Mouse (Mus musculus) midbrain, embryonic 15.5 days (tissue): ENCODE data around the gene Gpr180. TPM values are rescaled to one million over a fixed set of nuclear protein-coding genes. Genes with fewer than 3 reads are reported as not detected.
"Not testable (repeated sequence)": the region's sequence is repeated elsewhere in the genome, so short reads cannot be mapped to it uniquely, and the experiment has no call there.

ENCODE experiments used
- ATAC-seq: fragments of 200-750 bp; cut with Nextera tagmentation; replicated peaks from 2 replicates; pipeline ENCODE4 v1.8.0; 2017; ENCODE audit warnings: moderate TSS enrichment
- H3K27ac ChIP-seq: fragments of 300-500 bp; sonication (generic); 2 replicates; pipeline ENCODE4 v1.5.1; 2015; ENCODE audit warnings: mild to moderate bottlenecking, inconsistent platforms
- H3K27me3 ChIP-seq: fragments of 300-500 bp; sonication (generic); replicated peaks from 2 replicates; pipeline ENCODE4 v1.6.1; 2015; ENCODE audit warnings: inconsistent platforms
- H3K36me3 ChIP-seq: fragments of 300-500 bp; sonication (generic); replicated peaks from 2 replicates; pipeline ENCODE4 v1.6.1; 2015; ENCODE audit warnings: inconsistent platforms
- H3K4me1 ChIP-seq: fragments of 300-500 bp; sonication (generic); 2 replicates; pipeline ENCODE4 v1.6.1; 2015; ENCODE audit warnings: inconsistent platforms
- H3K4me2 ChIP-seq: fragments of 300-500 bp; sonication (generic); 2 replicates; pipeline ENCODE4 v1.6.1; 2015; ENCODE audit warnings: inconsistent platforms, mild to moderate bottlenecking, moderate library complexity
- H3K4me3 ChIP-seq: fragments of 300-500 bp; sonication (generic); 2 replicates; pipeline ENCODE4 v1.5.1; 2015; ENCODE audit warnings: mild to moderate bottlenecking, inconsistent platforms
- H3K9ac ChIP-seq: fragments of 300-500 bp; sonication (generic); 2 replicates; pipeline ENCODE4 v1.6.1; 2015; ENCODE audit warnings: mild to moderate bottlenecking, inconsistent platforms
- H3K9me3 ChIP-seq: fragments of 300-500 bp; sonication (generic); 2 replicates; pipeline ENCODE4 v1.6.1; 2016; ENCODE audit warnings: inconsistent platforms
- WGBS: fragments of 180-500 bp; shearing (Covaris S2); methylation state at CpG from one replicate; pipeline ENCODE4 v1.1.7; 2015; ENCODE audit warnings: mixed read lengths; 5-methylcytosine and 5-hydroxymethylcytosine counted together
- polyA plus RNA-seq: library from polyadenylated mRNA; unstranded; fragments of >200 nt; fragmentation: Nextera tagmentation; extraction: Ambion mirVana; gene quantifications from 2 replicates; pipeline ENCODE4 v1.2.1, GENCODE M21; 2015

The Gpr180 gene
- polyA plus RNA-seq, 1 experiment from 2014 or later, result 44.0 TPM

DNA sequence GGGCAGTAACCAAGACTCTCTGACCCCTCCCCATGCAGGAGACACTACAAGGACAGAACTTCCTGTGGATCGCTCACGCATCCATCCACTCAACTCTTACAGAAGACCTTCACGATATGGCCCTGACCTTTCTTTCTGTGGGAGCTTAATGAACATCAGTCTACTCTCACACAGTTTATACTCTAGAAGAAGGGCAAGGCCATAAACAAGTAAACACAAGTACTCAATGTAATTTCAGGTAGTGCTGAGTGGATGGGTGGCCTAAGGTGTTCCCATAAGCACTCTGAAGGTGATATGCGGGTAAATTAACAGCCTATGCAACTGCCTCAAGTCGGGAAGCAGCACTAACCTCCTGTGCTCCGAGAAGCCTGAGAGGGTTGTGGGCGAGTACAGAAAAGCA, 5.5 kb upstream of the Gpr180 start:
- 0 out of 2 replicates have a peak, but pooled peaks cover 3% of the 10 kb centered on the region for H3K27me3 ChIP-seq
- 0 out of 2 replicates have a peak overlapping the region, but pooled peaks have one; percentile 63 for H3K9ac ChIP-seq
- H3K9me3 ChIP-seq, result no peaks in the 10 kb centered on the region
- no peak for ATAC-seq
- WGBS, result 88% methylated on average over 7 of the region's 7 CpGs
- peaks cover 24% of the 10 kb centered on the region for H3K4me1 ChIP-seq
- H3K4me2 ChIP-seq, result peak overlapping the region; percentile 67
- no peak overlapping the region for H3K27ac ChIP-seq
- peak overlapping the region; percentile 76 for H3K4me3 ChIP-seq
- H3K36me3 ChIP-seq, result peaks cover 7% of the 10 kb centered on the region; the same call in 1 of the 2 replicates

DNA sequence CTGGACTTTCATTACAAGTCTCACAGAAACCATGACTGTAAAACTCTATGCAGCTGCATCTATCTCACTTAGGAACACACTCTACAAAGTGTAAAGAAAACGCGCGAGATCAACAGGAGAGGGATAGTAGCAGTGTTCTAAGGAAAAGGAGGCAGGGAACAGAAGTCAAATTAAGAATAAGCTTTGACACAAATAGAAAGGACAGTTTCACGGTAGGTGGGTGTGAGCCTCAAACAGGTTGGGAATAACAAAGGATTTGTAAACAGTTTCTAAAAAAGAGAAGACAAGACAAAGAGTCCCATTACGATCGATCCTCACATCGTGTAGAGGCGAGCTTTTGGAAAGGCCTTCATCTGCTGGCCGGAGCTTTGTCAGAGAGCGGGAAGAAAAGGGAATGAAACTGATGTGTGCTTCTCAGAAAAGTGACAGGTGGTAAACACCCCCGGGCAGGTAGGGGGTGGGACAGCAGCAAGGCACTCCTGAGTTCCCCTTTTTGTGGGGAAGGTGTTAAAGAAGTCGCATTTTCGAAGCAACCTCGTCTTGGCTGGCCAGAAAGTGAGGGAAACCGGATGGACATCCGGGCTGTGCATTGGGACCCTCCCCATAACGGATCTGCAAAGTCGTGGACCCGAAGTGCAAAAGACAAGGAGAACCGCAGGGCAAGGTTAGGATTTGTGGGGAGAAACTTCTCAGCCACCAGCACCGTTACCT, 4.9 kb upstream of the Gpr180 start:
- H3K9me3 ChIP-seq, result no peaks in the 10 kb centered on the region
- 14% methylated on average over 21 of the region's 21 CpGs for WGBS
- peak; percentile 24 for ATAC-seq
- 0 out of 2 replicates have a peak, but pooled peaks cover 3% of the 10 kb centered on the region for H3K27me3 ChIP-seq
- peaks cover 3% of the 10 kb centered on the region; the same call in 1 of the 2 replicates for H3K36me3 ChIP-seq
- peaks cover 25% of the 10 kb centered on the region for H3K4me1 ChIP-seq
- peak overlapping the region; percentile 63 for H3K9ac ChIP-seq
- H3K4me2 ChIP-seq, result peak overlapping the region; percentile 67
- peak overlapping the region; percentile 76 for H3K4me3 ChIP-seq
- H3K27ac ChIP-seq, result peak overlapping the region; percentile 73

DNA sequence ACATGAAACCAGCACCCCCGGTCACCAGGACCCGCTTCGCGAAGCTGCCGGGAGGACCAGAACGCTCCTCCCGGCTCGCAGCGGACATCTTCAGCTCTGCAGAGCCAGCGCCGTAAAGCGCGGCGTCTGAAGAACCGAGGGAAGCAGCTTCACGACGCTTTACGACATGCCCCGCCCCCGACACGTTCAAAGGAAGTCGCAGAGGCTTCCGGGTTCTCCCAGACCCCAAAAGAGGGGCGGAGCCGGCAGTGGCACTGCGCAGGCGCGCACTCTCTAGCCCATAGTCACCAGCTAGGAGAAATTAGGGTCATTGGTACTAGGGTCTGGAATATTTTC, 4.3 kb upstream of the Gpr180 start, which contains the start of gene Tgds:
Gene Tgds (minus strand): TSS at position 114 of the 336 bp plus-strand sequence.
- H3K27ac ChIP-seq, result peak within 1 kb of the TSS; percentile 73
- H3K9me3 ChIP-seq, result no peaks in the 10 kb centered on the region
- H3K4me3 ChIP-seq, result peak within 1 kb of the TSS; percentile 76
- peak within 1 kb of the TSS; percentile 63 for H3K9ac ChIP-seq
- peak; percentile 80 for ATAC-seq
- 0 out of 2 replicates have a peak, but pooled peaks cover 3% of the 10 kb centered on the region for H3K27me3 ChIP-seq
- no peaks in the 10 kb centered on the region; the same call in 1 of the 2 replicates for H3K36me3 ChIP-seq
- peaks cover 26% of the 10 kb centered on the region for H3K4me1 ChIP-seq
- WGBS, result under 1% methylated on average over 28 of the region's 28 CpGs
- peak within 1 kb of the TSS; percentile 67 for H3K4me2 ChIP-seq

DNA sequence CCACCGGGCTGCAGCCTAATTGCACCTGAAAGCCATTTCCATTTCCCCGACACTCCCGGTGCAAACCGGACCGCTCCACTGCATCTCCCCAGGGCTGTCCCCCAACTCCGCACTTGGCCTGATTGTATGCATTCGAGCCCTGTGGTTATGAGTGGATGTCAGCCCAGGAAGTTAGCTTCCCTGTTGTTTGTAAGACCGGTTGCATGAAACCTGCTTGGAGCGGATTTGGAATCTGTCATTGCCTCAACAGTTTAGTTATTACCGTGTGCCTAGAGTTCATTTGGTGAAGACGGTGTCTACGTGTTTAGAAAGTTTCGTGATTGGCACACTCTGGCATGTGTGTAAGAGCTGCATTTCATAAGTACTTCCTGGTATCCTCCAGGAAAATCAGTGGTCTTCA, 529 bp downstream of the Gpr180 start:
- H3K4me2 ChIP-seq, result peak overlapping the region; percentile 59
- no peaks in the 10 kb centered on the region for H3K9me3 ChIP-seq
- peak; percentile 40 for ATAC-seq
- no peaks in the 10 kb centered on the region for H3K36me3 ChIP-seq
- peaks cover 22% of the 10 kb centered on the region for H3K4me1 ChIP-seq
- WGBS, result 1% methylated on average over 13 of the region's 13 CpGs
- H3K4me3 ChIP-seq, result peak overlapping the region; percentile 86
- H3K27me3 ChIP-seq, result 0 out of 2 replicates have a peak, but pooled peaks cover 3% of the 10 kb centered on the region
- peak overlapping the region; percentile 85 for H3K9ac ChIP-seq
- peak overlapping the region; percentile 82 for H3K27ac ChIP-seq

- H3K4me3 ChIP-seq, result no peak overlapping the region
- H3K9me3 ChIP-seq, result no peaks in the 10 kb centered on the region
- WGBS, result 94% methylated on average over 5 of the region's 5 CpGs
- no peaks in the 10 kb centered on the region for H3K27me3 ChIP-seq
- H3K27ac ChIP-seq, result no peak overlapping the region
- H3K4me1 ChIP-seq, result peaks cover 9% of the 10 kb centered on the region
- H3K9ac ChIP-seq, result no peak overlapping the region
- no peak for ATAC-seq
- no peaks in the 10 kb centered on the region for H3K36me3 ChIP-seq
- no peak overlapping the region for H3K4me2 ChIP-seq
Observed at GRCm38 (mm10) chr14:118142283-118142682, 5.3 kb downstream of the Gpr180 start.

DNA sequence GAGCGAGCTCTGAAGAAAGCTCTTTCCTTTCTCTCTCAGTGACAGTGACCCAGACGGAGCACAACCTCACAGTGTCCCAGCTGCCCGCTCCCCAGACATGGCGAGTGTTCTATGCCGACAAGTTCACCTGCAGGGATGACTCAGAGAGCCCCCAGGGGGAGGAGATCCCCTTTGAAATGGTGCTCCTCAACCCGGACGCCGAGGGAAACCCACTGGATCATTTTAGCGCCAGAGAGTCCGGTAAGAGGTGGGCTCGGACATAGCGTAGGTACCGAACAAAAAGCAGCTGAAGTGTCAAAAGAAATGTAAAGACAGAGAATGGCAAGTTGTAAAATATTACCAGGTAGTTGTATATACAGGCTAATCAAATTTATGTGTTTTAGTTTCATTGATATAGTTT, 11.1 kb downstream of the Gpr180 start:
- H3K9ac ChIP-seq, result no peak overlapping the region
- ATAC-seq, result no peak
- H3K27me3 ChIP-seq, result no peaks in the 10 kb centered on the region
- H3K36me3 ChIP-seq, result 0 out of 2 replicates have a peak, but pooled peaks cover 2% of the 10 kb centered on the region
- H3K27ac ChIP-seq, result no peak overlapping the region
- no peak overlapping the region for H3K4me3 ChIP-seq
- no peaks in the 10 kb centered on the region for H3K9me3 ChIP-seq
- 95% methylated on average over 13 of the region's 13 CpGs for WGBS
- no peak overlapping the region for H3K4me2 ChIP-seq
- no peaks in the 10 kb centered on the region for H3K4me1 ChIP-seq

DNA sequence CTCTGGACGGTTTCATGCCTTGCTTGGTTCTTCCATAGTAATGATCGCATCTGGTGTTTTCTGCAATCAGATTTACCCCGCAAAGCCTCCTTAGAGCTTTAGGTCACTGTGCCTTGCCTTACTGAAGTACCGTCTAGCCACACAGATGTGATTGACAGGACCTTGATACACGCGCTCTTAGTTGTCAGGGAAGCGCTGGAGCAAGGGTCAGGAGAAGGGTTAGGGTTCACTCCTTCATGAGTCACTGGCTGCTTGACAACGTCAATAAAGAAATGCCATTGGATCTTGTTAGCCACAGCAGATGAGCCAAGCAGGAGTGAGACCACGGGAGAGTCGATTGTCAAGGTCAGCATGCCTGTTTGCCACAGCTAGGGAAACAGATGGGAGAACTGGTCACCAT, 11.6 kb downstream of the Gpr180 start:
- H3K9ac ChIP-seq, result no peak overlapping the region
- ATAC-seq, result no peak
- H3K36me3 ChIP-seq, result 0 out of 2 replicates have a peak, but pooled peaks cover 2% of the 10 kb centered on the region
- no peak overlapping the region for H3K4me2 ChIP-seq
- 78% methylated on average over 10 of the region's 10 CpGs for WGBS
- H3K27ac ChIP-seq, result no peak overlapping the region
- no peaks in the 10 kb centered on the region for H3K27me3 ChIP-seq
- no peaks in the 10 kb centered on the region for H3K9me3 ChIP-seq
- H3K4me1 ChIP-seq, result no peaks in the 10 kb centered on the region
- no peak overlapping the region for H3K4me3 ChIP-seq

GRCm38 (mm10) chr14:118150656-118151551, 13.9 kb downstream of the Gpr180 start:
- Histone ChIP-seq H3K4me1 (no peaks in the 10 kb centered on the region), H3K9ac (no peak overlapping the region), H3K27ac (no peak overlapping the region), H3K4me2 (no peak overlapping the region), H3K27me3 (no peaks in the 10 kb centered on the region), H3K9me3 (no peaks in the 10 kb centered on the region), H3K4me3 (no peak overlapping the region), H3K36me3 (0 out of 2 replicates have a peak, but pooled peaks cover 2% of the 10 kb centered on the region)
- no peak for ATAC-seq
- 92% methylated on average over 26 of the region's 26 CpGs for WGBS

- 82% methylated on average over 5 of the region's 5 CpGs for WGBS
- no peak for ATAC-seq
- 0 out of 2 replicates have a peak, but pooled peaks cover 2% of the 10 kb centered on the region for H3K36me3 ChIP-seq
- no peaks in the 10 kb centered on the region for H3K9me3 ChIP-seq
- H3K4me3 ChIP-seq, result no peak overlapping the region
- no peak overlapping the region for H3K9ac ChIP-seq
- H3K27ac ChIP-seq, result no peak overlapping the region
- H3K27me3 ChIP-seq, result no peaks in the 10 kb centered on the region
- H3K4me2 ChIP-seq, result no peak overlapping the region
- H3K4me1 ChIP-seq, result no peaks in the 10 kb centered on the region
Observed at GRCm38 (mm10) chr14:118151651-118152293, 14.8 kb downstream of the Gpr180 start.

- 94% methylated on average over 8 of the region's 8 CpGs for WGBS
- H3K4me3 ChIP-seq, result no peak overlapping the region
- 0 out of 2 replicates have a peak, but pooled peaks cover 2% of the 10 kb centered on the region for H3K36me3 ChIP-seq
- H3K4me2 ChIP-seq, result no peak overlapping the region
- H3K9ac ChIP-seq, result no peak overlapping the region
- H3K27me3 ChIP-seq, result no peaks in the 10 kb centered on the region
- no peaks in the 10 kb centered on the region for H3K9me3 ChIP-seq
- no peaks in the 10 kb centered on the region for H3K4me1 ChIP-seq
- H3K27ac ChIP-seq, result no peak overlapping the region
- no peak for ATAC-seq
Observed at GRCm38 (mm10) chr14:118152294-118152651, 15.3 kb downstream of the Gpr180 start.

GRCm38 (mm10) chr14:118156056-118156455, 19.1 kb downstream of the Gpr180 start:
- H3K9ac ChIP-seq, H3K9me3 ChIP-seq, H3K4me3 ChIP-seq, H3K27ac ChIP-seq, ATAC-seq, H3K27me3 ChIP-seq, H3K4me2 ChIP-seq, H3K4me1 ChIP-seq: not testable (repeated sequence)
- WGBS, result 96% methylated on average over 16 of the region's 16 CpGs
- peaks cover 10% of the 10 kb centered on the region; the same call in 1 of the 2 replicates for H3K36me3 ChIP-seq

GRCm38 (mm10) chr14:118156740-118157139, 19.8 kb downstream of the Gpr180 start:
- 83% methylated on average over 10 of the region's 10 CpGs for WGBS

More at GRCm38 (mm10) chr14:118156740-118157139, 19.8 kb downstream of the Gpr180 start:
- no peak overlapping the region for H3K4me3 ChIP-seq
- H3K9me3 ChIP-seq, result no peaks in the 10 kb centered on the region
- no peaks in the 10 kb centered on the region for H3K4me1 ChIP-seq
- no peak overlapping the region for H3K27ac ChIP-seq
- 0 out of 2 replicates have a peak, but pooled peaks have one; percentile 57 for ATAC-seq
- peaks cover 10% of the 10 kb centered on the region; the same call in 1 of the 2 replicates for H3K36me3 ChIP-seq
- H3K4me2 ChIP-seq, result no peak overlapping the region
- H3K27me3 ChIP-seq, result no peaks in the 10 kb centered on the region
- H3K9ac ChIP-seq, result no peak overlapping the region
